Mouse (Mus musculus): ENCODE measurements around the gene Naaa. TPM values are rescaled to one million over a fixed set of nuclear protein-coding genes. Genes with fewer than 3 reads are reported as not detected.

Gene Naaa
- 13.3 and 13.9 TPM in 2 replicates for polyA plus RNA-seq (2015; fragmentation: Nextera tagmentation; extraction: Ambion mirVana)

GRCm38 (mm10) chr5:92277437-92278394 is at the start of gene Naaa:
Gene Naaa (minus strand): TSS chr5:92278170.
- Histone ChIP-seq H3K4me1 (peaks cover 14% of the 10 kb centered on the region), H3K4me2 (replicated peaks) (peak within 1 kb of the TSS; percentile 94), H3K36me3 (no peaks in the 10 kb centered on the region), H3K27ac (replicated peaks) (peak within 1 kb of the TSS; percentile 34; the same call in 1 of the 2 replicates), H3K9me3 (replicated peaks) (no peaks in the 10 kb centered on the region), H3K4me3 (replicated peaks) (peak within 1 kb of the TSS; percentile 69), H3K9ac (peak within 1 kb of the TSS; percentile 44), H3K27me3 (no peaks in the 10 kb centered on the region)
- peak; percentile 90 for ATAC-seq (ENCODE audit: insufficient number of reproducible peaks, low FRiP score, low TSS enrichment, low read depth)
- WGBS, result 3% methylated on average over 54 of the region's 54 CpGs

GRCm38 (mm10) chr5:92327367-92327766 is 49.4 kb upstream of the Naaa start:
- H3K9ac ChIP-seq, result no peak overlapping the region
- no peak for ATAC-seq (ENCODE audit: insufficient number of reproducible peaks, low FRiP score, low TSS enrichment, low read depth)
- WGBS, result 67% methylated on average over 6 of the region's 6 CpGs
- H3K27ac ChIP-seq (replicated peaks), result no peak overlapping the region
- H3K4me1 ChIP-seq, result peaks cover 11% of the 10 kb centered on the region
- no peaks in the 10 kb centered on the region for H3K36me3 ChIP-seq
- no peaks in the 10 kb centered on the region for H3K27me3 ChIP-seq
- no peak overlapping the region for H3K4me3 ChIP-seq (replicated peaks)
- no peaks in the 10 kb centered on the region for H3K9me3 ChIP-seq (replicated peaks)
- no peak overlapping the region for H3K4me2 ChIP-seq (replicated peaks)

GRCm38 (mm10) chr5:92323264-92323663 is 45.3 kb upstream of the Naaa start:
- Histone ChIP-seq H3K4me3 (replicated peaks) (no peak overlapping the region), H3K36me3 (no peaks in the 10 kb centered on the region), H3K27ac (replicated peaks) (no peak overlapping the region), H3K4me2 (replicated peaks) (no peak overlapping the region), H3K4me1 (0 out of 2 replicates have a peak, but pooled peaks cover 3% of the 10 kb centered on the region), H3K27me3 (no peaks in the 10 kb centered on the region), H3K9me3 (replicated peaks) (no peaks in the 10 kb centered on the region), H3K9ac (no peak overlapping the region)
- 50% methylated on average over 5 of the region's 5 CpGs for WGBS
- no peak for ATAC-seq (ENCODE audit: insufficient number of reproducible peaks, low FRiP score, low TSS enrichment, low read depth)

GRCm38 (mm10) chr5:92322612-92323011 is 44.6 kb upstream of the Naaa start:
- no peaks in the 10 kb centered on the region for H3K27me3 ChIP-seq
- H3K9me3 ChIP-seq (replicated peaks), result no peaks in the 10 kb centered on the region
- WGBS, result 80% methylated on average over 4 of the region's 4 CpGs
- H3K4me1 ChIP-seq, result 0 out of 2 replicates have a peak, but pooled peaks cover 3% of the 10 kb centered on the region
- no peak overlapping the region for H3K4me3 ChIP-seq (replicated peaks)
- no peaks in the 10 kb centered on the region for H3K36me3 ChIP-seq
- no peak overlapping the region for H3K4me2 ChIP-seq (replicated peaks)
- no peak overlapping the region for H3K27ac ChIP-seq (replicated peaks)
- no peak overlapping the region for H3K9ac ChIP-seq
- no peak for ATAC-seq (ENCODE audit: insufficient number of reproducible peaks, low FRiP score, low TSS enrichment, low read depth)

GRCm38 (mm10) chr5:92321631-92322400 is 43.8 kb upstream of the Naaa start:
- Histone ChIP-seq H3K9ac (no peak overlapping the region), H3K36me3 (no peaks in the 10 kb centered on the region), H3K4me2 (replicated peaks) (no peak overlapping the region), H3K9me3 (replicated peaks) (no peaks in the 10 kb centered on the region), H3K27ac (replicated peaks) (no peak overlapping the region), H3K27me3 (no peaks in the 10 kb centered on the region), H3K4me1 (0 out of 2 replicates have a peak, but pooled peaks cover 3% of the 10 kb centered on the region), H3K4me3 (replicated peaks) (no peak overlapping the region)
- ATAC-seq (ENCODE audit: insufficient number of reproducible peaks, low FRiP score, low TSS enrichment, low read depth), result no peak
- WGBS, result 66% methylated on average over 8 of the region's 8 CpGs

GRCm38 (mm10) chr5:92318596-92318995 is 40.6 kb upstream of the Naaa start:
- Histone ChIP-seq H3K27ac (replicated peaks) (no peak overlapping the region), H3K36me3 (no peaks in the 10 kb centered on the region), H3K4me2 (replicated peaks) (no peak overlapping the region), H3K9ac (no peak overlapping the region), H3K4me3 (replicated peaks) (no peak overlapping the region), H3K27me3 (no peaks in the 10 kb centered on the region), H3K9me3 (replicated peaks) (no peaks in the 10 kb centered on the region), H3K4me1 (no peaks in the 10 kb centered on the region)
- ATAC-seq (ENCODE audit: insufficient number of reproducible peaks, low FRiP score, low TSS enrichment, low read depth), result no peak
- 93% methylated on average over 14 of the region's 14 CpGs for WGBS

- Histone ChIP-seq H3K36me3 (no peaks in the 10 kb centered on the region), H3K4me3 (replicated peaks) (no peak overlapping the region), H3K9ac (no peak overlapping the region), H3K4me2 (replicated peaks) (no peak overlapping the region), H3K27me3 (no peaks in the 10 kb centered on the region), H3K4me1 (no peaks in the 10 kb centered on the region), H3K9me3 (replicated peaks) (no peaks in the 10 kb centered on the region), H3K27ac (replicated peaks) (no peak overlapping the region)
- 82% methylated on average over 7 of the region's 7 CpGs for WGBS
- no peak for ATAC-seq (ENCODE audit: insufficient number of reproducible peaks, low FRiP score, low TSS enrichment, low read depth)
Observed at GRCm38 (mm10) chr5:92318119-92318518, 40.1 kb upstream of the Naaa start.

GRCm38 (mm10) chr5:92313776-92314175 is 35.8 kb upstream of the Naaa start:
- no peaks in the 10 kb centered on the region for H3K9me3 ChIP-seq (replicated peaks)
- 73% methylated on average over 7 of the region's 7 CpGs for WGBS

GRCm38 (mm10) chr5:92312046-92312715 is 34.2 kb upstream of the Naaa start:
- H3K9me3 ChIP-seq (replicated peaks), result no peaks in the 10 kb centered on the region
- H3K27me3 ChIP-seq, result no peaks in the 10 kb centered on the region
- H3K36me3 ChIP-seq, result no peaks in the 10 kb centered on the region
- H3K4me3 ChIP-seq (replicated peaks), result no peak overlapping the region
- no peak overlapping the region for H3K27ac ChIP-seq (replicated peaks)
- peaks cover 9% of the 10 kb centered on the region for H3K4me1 ChIP-seq
- ATAC-seq (ENCODE audit: insufficient number of reproducible peaks, low FRiP score, low TSS enrichment, low read depth), result no peak
- H3K9ac ChIP-seq, result no peak overlapping the region
- WGBS, result 13% methylated on average over 13 of the region's 13 CpGs
- no peak overlapping the region for H3K4me2 ChIP-seq (replicated peaks)

More at GRCm38 (mm10) chr5:92313776-92314175, 35.8 kb upstream of the Naaa start:
- no peak overlapping the region for H3K4me3 ChIP-seq (replicated peaks)
- H3K4me1 ChIP-seq, result peaks cover 3% of the 10 kb centered on the region
- no peak overlapping the region for H3K4me2 ChIP-seq (replicated peaks)
- no peak overlapping the region for H3K27ac ChIP-seq (replicated peaks)
- no peaks in the 10 kb centered on the region for H3K27me3 ChIP-seq
- H3K9ac ChIP-seq, result no peak overlapping the region
- no peak for ATAC-seq (ENCODE audit: insufficient number of reproducible peaks, low FRiP score, low TSS enrichment, low read depth)
- H3K36me3 ChIP-seq, result no peaks in the 10 kb centered on the region

- H3K36me3 ChIP-seq, result peaks cover 9% of the 10 kb centered on the region
- H3K9ac ChIP-seq, result peak within 1 kb of the TSS; percentile 65
- WGBS, result 3% methylated on average over 41 of the region's 41 CpGs
- peak; percentile 89 for ATAC-seq (ENCODE audit: insufficient number of reproducible peaks, low FRiP score, low TSS enrichment, low read depth)
- H3K9me3 ChIP-seq (replicated peaks), result no peaks in the 10 kb centered on the region
- H3K27ac ChIP-seq (replicated peaks), result peak within 1 kb of the TSS; percentile 44; the same call in 1 of the 2 replicates
- H3K4me1 ChIP-seq, result peaks cover 9% of the 10 kb centered on the region
- H3K27me3 ChIP-seq, result no peaks in the 10 kb centered on the region
- peak within 1 kb of the TSS; percentile 75 for H3K4me3 ChIP-seq (replicated peaks)
- peak within 1 kb of the TSS; percentile 58 for H3K4me2 ChIP-seq (replicated peaks)
Observed at GRCm38 (mm10) chr5:92309681-92310511, 31.9 kb upstream of the Naaa start, which contains the start of gene Sdad1. Gene Sdad1 (minus strand): TSS chr5:92310479.
